Mouse (Mus musculus): ENCODE data around the gene Tctex1d2. TPM values are rescaled to one million over a fixed set of nuclear protein-coding genes. Genes with fewer than 3 reads are reported as not detected.

The Tctex1d2 gene
- 10 to 100 TPM; 11.8 to 14.3 TPM for total RNA-seq (2021)
- long read RNA-seq, experiment 1, transcript Tctex1d2-201 (5 exons, 838 nt): major isoform, 8 of 14 reads
- long read RNA-seq, experiment 1, partial matches to known transcripts: 0 of 14 reads
- long read RNA-seq, experiment 1, other reads (novel, unspliced or antisense): 6 of 14 reads
- long read RNA-seq, experiment 2, transcript Tctex1d2-201 (5 exons, 838 nt): major isoform, 6 of 9 reads
- long read RNA-seq, experiment 2, partial matches to known transcripts: 1 of 9 reads
- long read RNA-seq, experiment 2, other reads (novel, unspliced or antisense): 2 of 9 reads

DNA sequence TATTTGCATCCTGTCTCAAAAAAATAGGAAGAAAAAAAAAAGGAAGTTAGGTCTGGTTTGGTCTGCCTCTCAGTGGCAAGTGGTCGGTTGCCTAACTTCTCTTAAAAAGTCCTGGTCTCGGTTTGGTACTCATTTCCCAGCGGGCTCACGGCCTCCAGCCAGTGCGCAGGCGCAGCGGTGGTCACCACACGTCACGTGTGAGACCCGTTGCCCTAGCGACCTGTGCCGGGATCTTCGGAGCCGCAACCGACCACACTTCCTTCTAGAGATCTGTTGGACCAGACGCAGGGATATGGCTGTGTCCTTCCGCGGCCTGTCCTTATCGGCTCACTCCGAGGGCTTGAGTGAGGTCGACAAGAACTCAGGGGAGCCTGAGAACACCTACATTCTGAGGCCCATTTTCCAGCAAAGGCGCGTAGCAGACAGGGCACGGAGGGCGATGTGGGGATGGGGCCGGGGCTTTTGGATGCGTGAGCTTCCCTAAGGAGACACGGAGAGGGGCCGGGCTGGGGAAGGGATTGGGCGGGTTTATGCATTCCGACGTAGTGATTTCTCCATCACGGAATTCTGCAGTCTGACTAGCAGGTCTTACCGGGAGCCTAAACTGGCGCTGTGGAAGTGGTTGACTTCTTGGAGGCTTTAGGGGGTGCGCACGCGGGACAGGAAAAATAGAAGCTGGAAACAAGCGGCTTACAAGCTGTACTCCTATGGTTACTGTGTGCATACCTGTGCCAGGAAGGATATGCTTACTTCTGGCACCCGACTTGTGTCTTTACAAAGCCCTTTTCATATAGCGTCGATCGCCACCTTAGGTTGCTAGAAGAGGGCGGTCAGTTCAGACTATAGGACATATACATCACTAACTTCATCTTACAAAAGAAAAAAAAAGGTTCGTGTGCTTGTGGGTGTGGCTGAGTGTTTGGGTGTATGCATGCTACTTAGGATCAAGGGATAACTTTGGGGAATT is at the start of gene Tctex1d2:
Gene Tctex1d2 (plus strand): TSS at position 186 of the 967 bp plus-strand sequence.
- TF ChIP-seq CTCF (conservative IDR thresholded peaks at IDR 0.05): 0 out of 2 replicates have a peak, but pooled peaks have one; percentile 17
- Histone ChIP-seq H3K27ac (peak within 1 kb of the TSS; percentile 90), H3K4me3 (peak within 1 kb of the TSS; percentile 81)
- DNase-seq (ENCODE audit: low spot score in 2 of 2): peak; percentile 88 to 93

DNA sequence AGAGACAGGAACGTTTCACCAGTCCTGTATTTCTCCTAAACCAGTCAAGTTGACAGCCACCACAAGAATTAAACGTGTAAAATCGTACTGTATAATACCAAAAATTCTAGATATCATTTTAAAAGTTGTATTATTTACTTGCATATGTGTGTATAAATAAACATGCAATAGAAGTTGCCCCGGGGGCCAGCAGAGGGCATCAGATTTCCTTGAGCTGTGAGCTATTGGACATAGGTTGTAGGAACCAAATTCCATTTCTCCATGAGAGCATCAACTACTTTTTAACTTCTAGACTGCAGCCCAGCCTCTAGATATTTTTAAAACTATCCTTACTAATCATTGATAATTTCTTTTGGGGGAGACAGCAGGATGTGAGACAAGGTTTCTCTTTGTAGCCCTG is 48.2 kb upstream of the Tctex1d2 start:
- peak; percentile 80 for TF ChIP-seq CTCF (conservative IDR thresholded peaks at IDR 0.05)
- DNase-seq (ENCODE audit: low spot score in 2 of 2): peak in 1 of 2 experiments; percentile 33
- Histone ChIP-seq H3K27ac (no peak overlapping the region), H3K4me3 (no peak overlapping the region)

DNA sequence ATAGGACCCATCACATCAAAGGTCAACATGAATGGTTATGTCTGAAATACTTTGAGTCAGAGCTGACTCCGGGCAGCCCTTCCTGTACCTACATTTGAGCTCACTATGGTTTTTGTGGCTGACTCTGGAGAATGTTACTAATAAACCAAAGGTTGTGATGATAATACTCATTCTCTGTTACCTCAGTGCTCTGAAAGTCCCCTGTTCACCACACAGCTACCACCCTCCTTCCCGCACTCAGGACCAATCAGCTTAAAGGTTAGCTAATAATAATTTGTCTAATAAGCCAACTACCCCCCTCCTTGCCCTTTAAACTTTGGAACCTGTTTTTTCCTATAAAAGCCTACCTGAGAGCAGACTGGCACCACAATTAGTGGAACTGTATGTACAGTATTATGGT is 39.9 kb upstream of the Tctex1d2 start:
- no peak for TF ChIP-seq CTCF (conservative IDR thresholded peaks at IDR 0.05)

DNA sequence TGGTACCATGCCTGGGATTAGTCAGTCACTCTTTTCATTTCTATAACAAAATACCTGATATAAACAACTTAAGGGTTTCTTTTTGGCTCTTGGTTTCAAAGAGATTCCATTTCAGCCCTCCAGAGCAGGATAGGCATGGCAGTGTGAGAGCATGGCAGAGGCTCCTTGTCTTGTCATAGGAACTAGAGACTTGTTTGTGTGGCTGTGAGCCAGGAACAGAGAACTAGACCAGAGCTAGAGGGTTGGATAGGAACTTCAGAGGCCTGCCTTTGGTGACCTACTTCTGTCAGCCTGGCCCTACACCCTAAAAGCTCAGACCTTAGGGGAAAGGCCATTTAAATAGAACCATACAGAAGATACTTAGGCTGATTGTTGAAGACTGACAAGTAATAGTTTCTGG is 36.6 kb upstream of the Tctex1d2 start:
- Histone ChIP-seq H3K27ac (no peak overlapping the region), H3K4me3 (no peak overlapping the region)
- no peak for DNase-seq (ENCODE audit: low spot score in 2 of 2)
- TF ChIP-seq CTCF (conservative IDR thresholded peaks at IDR 0.05): no peak

More for the DNA sequence above, 39.9 kb upstream of the Tctex1d2 start:
- H3K27ac ChIP-seq: no peak overlapping the region
- no peak for DNase-seq (ENCODE audit: low spot score in 2 of 2)
- H3K4me3 ChIP-seq: no peak overlapping the region

DNA sequence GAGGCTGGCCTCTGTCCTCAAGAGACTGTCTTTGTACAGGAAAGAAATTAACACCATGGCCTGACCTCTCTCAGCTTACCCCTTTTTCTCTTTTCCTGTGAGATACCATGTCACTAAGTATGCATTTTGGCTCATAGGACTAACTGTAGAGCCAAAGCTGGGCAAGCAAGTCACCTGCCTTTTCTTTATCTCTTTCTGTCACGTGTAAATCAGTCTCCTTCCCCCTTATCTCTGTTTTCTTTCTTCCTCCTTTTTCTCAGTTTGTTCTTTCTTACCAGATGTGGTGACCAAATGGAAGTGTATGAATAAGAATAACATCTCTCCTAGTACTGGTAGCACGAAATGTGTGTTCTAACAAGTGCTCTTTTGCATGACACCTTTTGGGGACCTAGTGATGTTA is 34.6 kb upstream of the Tctex1d2 start:
- TF ChIP-seq CTCF (conservative IDR thresholded peaks at IDR 0.05): no peak
- H3K27ac ChIP-seq: no peak overlapping the region
- H3K4me3 ChIP-seq: no peak overlapping the region
- no peak for DNase-seq (ENCODE audit: low spot score in 2 of 2)

DNA sequence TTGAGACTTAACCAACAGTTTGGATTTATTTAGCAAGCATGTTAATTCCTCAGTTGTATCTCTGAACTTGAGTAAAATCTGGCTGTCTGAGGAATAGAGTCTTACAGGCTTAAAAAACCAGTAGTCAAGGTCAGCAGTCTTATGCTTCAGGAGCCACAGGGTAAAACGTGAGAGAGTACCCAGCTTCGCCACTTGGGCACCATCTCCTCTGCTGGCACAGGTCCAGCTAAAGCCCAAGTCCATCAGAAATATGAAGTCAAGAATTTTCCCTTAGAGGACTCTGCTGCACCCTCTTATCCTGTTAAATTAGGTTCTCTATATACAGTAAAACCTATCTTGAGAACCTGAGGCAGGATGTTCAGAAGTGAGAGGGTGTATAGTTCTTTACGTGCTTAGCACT is 32.7 kb upstream of the Tctex1d2 start:
- peak; percentile 24; the same call in 1 of the 2 replicates for TF ChIP-seq CTCF (conservative IDR thresholded peaks at IDR 0.05)
- Histone ChIP-seq H3K27ac (no peak overlapping the region), H3K4me3 (no peak overlapping the region)
- DNase-seq (ENCODE audit: low spot score in 2 of 2): no peak

DNA sequence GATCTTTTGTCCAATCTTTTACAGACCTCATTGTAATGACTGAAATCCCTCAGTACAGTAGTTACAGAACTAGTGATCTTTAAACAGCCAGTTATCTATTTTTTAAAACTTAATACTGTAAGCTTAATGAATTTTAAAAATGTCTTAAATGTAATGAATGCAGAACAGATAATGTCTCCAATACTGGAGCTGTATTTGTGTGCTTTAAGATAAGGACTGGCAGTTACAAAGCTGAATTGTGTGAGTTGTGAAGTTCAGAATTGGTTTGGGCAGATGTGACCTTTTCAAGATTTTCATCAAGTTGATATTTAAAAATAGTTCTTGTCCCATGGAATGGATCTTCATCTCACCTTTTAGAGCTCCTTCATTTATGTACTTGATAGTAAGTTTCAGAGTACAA is 30.5 kb upstream of the Tctex1d2 start:
- DNase-seq (ENCODE audit: low spot score in 2 of 2): no peak
- no peak overlapping the region for H3K27ac ChIP-seq
- no peak for TF ChIP-seq CTCF (conservative IDR thresholded peaks at IDR 0.05)
- H3K4me3 ChIP-seq: no peak overlapping the region

DNA sequence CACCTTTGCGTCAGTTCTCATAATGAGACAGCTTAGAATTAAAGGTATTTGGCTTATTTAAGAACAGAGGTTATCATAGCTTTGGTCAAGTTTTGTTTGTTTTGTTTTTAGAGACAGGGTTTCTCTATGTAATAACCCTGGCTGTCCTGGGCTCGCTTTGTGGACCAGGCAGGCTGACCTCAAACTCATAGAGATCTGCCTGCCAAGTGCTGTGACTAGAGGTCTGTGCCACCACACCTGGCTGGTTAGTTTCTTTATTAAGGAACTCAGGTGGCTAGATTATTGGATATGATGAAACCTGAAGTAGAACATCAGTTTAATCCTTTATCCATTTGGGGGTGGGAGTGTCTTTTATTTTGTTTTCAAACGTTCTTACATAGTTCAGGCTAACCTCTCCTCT is 29.7 kb upstream of the Tctex1d2 start:
- TF ChIP-seq CTCF (conservative IDR thresholded peaks at IDR 0.05): no peak
- Histone ChIP-seq H3K27ac (no peak overlapping the region), H3K4me3 (no peak overlapping the region)
- DNase-seq (ENCODE audit: low spot score in 2 of 2): no peak

DNA sequence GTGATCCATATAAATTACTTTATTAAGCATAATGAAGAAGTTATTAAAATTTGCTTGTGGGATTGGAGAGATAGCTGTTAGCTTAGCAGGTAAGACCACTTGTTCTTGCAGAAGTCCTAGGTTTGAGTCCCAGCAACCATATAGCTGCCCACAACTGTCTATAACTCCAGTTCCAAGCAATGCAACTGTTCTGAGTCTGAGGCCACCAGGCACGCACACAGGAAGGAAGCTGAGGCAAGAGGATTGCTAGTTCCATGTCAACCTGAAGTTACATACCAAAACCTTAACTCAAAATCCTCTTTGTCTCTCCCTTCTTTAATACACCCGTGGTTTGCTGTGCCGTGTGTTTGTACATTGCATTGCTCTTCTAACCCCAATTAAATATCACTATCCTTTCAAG is 28.6 kb upstream of the Tctex1d2 start:
- H3K4me3 ChIP-seq: no peak overlapping the region
- TF ChIP-seq CTCF (conservative IDR thresholded peaks at IDR 0.05): no peak
- H3K27ac ChIP-seq: no peak overlapping the region
- no peak for DNase-seq (ENCODE audit: low spot score in 2 of 2)

DNA sequence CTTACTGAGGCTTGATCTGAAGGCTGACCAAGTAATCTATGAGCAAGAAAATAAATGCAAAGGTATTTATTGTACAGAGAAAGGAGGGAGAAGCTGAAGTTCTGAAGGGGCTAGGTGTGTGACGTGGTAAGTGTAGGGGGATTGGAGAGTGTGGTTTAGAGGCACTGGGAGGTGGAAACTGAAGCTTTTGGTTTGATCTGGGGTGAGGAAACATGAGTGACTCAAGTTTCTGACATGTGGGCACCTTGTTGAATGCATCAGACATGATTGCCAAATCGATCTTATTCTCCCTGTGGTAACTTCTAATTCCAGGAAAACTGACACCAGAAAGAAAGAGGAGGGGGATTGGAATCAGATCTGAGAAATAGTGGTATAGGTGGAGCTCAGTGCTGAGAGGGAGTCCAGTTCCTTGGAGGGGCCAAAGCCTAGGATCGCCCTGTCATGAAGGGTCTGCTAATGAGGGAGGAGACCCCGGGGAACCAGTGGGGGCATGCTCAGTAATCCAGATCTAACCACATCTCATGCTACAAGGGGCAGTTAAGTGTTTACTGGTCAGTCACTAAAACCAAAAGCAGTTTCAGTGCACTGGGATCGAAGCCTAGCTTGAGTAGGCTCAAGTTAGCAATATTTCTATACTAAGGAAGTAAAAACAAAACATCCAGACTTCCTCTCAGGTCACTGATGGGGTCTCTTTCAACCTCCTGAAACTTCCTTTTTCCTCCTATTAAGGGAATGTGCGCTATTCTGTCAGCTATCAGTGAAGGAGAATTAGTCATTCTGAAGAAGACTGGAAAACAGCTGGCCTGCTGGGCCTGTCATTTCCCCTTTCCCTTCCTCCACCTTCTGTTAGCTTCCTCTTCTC is 23.6 kb upstream of the Tctex1d2 start:
- no peak overlapping the region for H3K4me3 ChIP-seq
- no peak for TF ChIP-seq CTCF (conservative IDR thresholded peaks at IDR 0.05)
- H3K27ac ChIP-seq: no peak overlapping the region
- no peak for DNase-seq (ENCODE audit: low spot score in 2 of 2)

DNA sequence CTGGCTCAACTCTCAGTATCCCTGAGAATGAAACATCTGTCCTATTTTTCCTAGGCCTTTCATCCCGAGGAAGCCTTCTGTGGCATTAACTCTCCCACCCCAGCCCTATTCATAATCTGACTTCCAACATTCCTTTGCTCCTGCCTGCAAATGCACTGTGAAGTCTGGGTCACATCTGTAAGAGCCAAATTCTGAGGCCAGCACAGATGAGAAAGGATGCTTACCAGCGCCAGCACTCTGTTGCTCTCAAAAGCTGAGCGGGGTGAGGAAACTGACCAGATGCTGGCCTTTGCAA is 23.0 kb upstream of the Tctex1d2 start:
- H3K4me3 ChIP-seq: no peak overlapping the region
- no peak for TF ChIP-seq CTCF (conservative IDR thresholded peaks at IDR 0.05)
- no peak for DNase-seq (ENCODE audit: low spot score in 2 of 2)
- no peak overlapping the region for H3K27ac ChIP-seq

DNA sequence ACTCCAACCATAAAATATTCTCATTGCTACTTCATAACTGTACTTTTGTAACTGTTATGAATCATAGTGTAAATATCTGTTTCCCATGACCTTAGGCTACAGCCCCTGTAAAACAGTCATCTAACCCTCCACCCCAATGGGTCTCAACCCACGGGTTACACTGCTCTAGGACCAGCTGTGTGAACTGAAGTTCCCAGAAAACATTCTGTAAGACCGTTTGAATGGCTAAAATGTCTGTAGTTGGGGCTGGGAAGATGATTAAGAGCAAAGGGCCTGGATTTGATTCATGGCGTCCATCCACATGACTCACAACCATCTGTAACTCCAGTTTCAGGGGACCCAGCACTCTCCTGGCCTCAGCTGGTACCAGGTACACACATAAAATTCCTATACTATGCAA is 21.3 kb upstream of the Tctex1d2 start:
- no peak for TF ChIP-seq CTCF (conservative IDR thresholded peaks at IDR 0.05)

DNA sequence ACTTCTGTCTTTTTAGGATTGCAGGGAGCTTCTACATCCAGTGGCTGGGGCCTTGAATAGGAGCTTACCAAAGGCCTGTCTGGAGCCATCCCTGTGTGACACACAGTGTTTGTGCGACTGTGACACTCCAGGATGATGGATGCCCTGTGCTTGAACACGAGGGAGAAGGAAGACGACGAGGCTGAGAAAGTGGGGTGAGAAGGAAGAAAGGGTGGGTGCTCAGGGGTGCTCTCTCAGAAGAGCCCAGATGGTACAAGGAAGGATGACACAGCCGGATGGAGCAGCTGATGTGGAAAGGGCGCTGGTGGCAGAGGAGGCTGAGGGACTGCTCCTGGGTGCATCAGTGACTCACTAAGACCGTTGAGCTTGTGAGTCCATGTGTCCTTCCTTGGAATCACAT is 19.2 kb upstream of the Tctex1d2 start, which contains the start of gene Tm4sf19:
Gene Tm4sf19 (plus strand): TSS at position 240 of the 400 bp plus-strand sequence.
- no peak for TF ChIP-seq CTCF (conservative IDR thresholded peaks at IDR 0.05)
- H3K27ac ChIP-seq: no peak within 1 kb of the TSS
- H3K4me3 ChIP-seq: no peak within 1 kb of the TSS
- no peak for DNase-seq (ENCODE audit: low spot score in 2 of 2)

More for the DNA sequence above, 21.3 kb upstream of the Tctex1d2 start:
- DNase-seq (ENCODE audit: low spot score in 2 of 2): no peak
- Histone ChIP-seq H3K4me3 (no peak overlapping the region), H3K27ac (no peak overlapping the region)
